Mouse (Mus musculus) heart, postnatal 0 days (tissue): ENCODE measurements around the gene Fam163b. TPM values are rescaled to one million over a fixed set of nuclear protein-coding genes. Genes with fewer than 3 reads are reported as not detected.
A peak's percentile ranks its signal among the peaks of the same experiment; 100 is the strongest.

Experiments used
- ATAC-seq: fragments of 200-750 bp; cut with Nextera tagmentation; 2 replicates; pipeline ENCODE4 v1.8.0; 2017; ENCODE audit warnings: low read depth, moderate number of reproducible peaks, moderate library complexity; ENCODE audit not compliant: insufficient read depth
- DNase-seq: peaks from one replicate; pipeline ENCODE4 v3.0.0-alpha.2; 2016; ENCODE audit warnings: low spot score
- H3K27ac ChIP-seq: fragments of 300-500 bp; sonication (generic); 2 replicates; pipeline ENCODE4 v1.5.1; 2014; ENCODE audit warnings: low read depth, mild to moderate bottlenecking
- H3K27me3 ChIP-seq: fragments of 300-500 bp; sonication (generic); 2 replicates; pipeline ENCODE4 v1.6.1; 2014; ENCODE audit warnings: low read length, mixed read lengths; ENCODE audit not compliant: control insufficient read depth, insufficient read depth
- H3K36me3 ChIP-seq: fragments of 300-500 bp; sonication (generic); replicated peaks from 2 replicates; pipeline ENCODE4 v1.6.1; 2014; ENCODE audit warnings: low read length, mixed read lengths; ENCODE audit not compliant: control insufficient read depth, insufficient read depth
- H3K4me1 ChIP-seq: fragments of 300-500 bp; sonication (generic); 2 replicates; pipeline ENCODE4 v1.6.1; 2014; ENCODE audit warnings: antibody characterized with exemption; ENCODE audit not compliant: control insufficient read depth, insufficient read depth
- H3K4me2 ChIP-seq: fragments of 300-500 bp; sonication (generic); 2 replicates; pipeline ENCODE4 v1.6.1; 2014; ENCODE audit warnings: low read depth, mild to moderate bottlenecking, low read length, moderate library complexity
- H3K4me3 ChIP-seq: fragments of 300-500 bp; sonication (generic); 2 replicates; pipeline ENCODE4 v1.5.1; 2014; ENCODE audit warnings: low read depth, low read length
- H3K9ac ChIP-seq: fragments of 300-500 bp; sonication (generic); replicated peaks from 2 replicates; pipeline ENCODE4 v1.6.1; 2014; ENCODE audit warnings: low read depth, low read length, mixed read lengths
- H3K9me3 ChIP-seq: fragments of 300-500 bp; sonication (generic); replicated peaks from 2 replicates; pipeline ENCODE4 v1.6.1; 2016; ENCODE audit warnings: low read length; ENCODE audit not compliant: control insufficient read depth
- CTCF ChIP-seq: IDR thresholded peaks from 2 replicates; pipeline ENCODE4 v1.5.1; 2016; ENCODE audit warnings: antibody characterized with exemption, control low read depth, low read depth
- EP300 ChIP-seq: IDR thresholded peaks from 2 replicates; pipeline ENCODE4 v1.6.1; 2016; ENCODE audit warnings: antibody characterized with exemption, low read depth
- WGBS: fragments of 180-500 bp; shearing (Covaris S2); extraction: QIAGEN DNeasy Blood & Tissue Kit; methylation state at CpG from one replicate; pipeline ENCODE4 v1.1.7; 2014; 5-methylcytosine and 5-hydroxymethylcytosine counted together
- polyA plus RNA-seq: library from polyadenylated mRNA; unstranded; fragments of >200 nt; fragmentation: Nextera tagmentation; extraction: Ambion mirVana; gene quantifications from 2 replicates; pipeline ENCODE4 v1.2.1, GENCODE M21; 2015
- total RNA-seq: library from RNA; depleted of rRNA; stranded (reverse); fragments of >200 nt; gene quantifications from 2 replicates; pipeline ENCODE4 v1.2.3, GENCODE M21; 2014; ENCODE audit warnings: low replicate concordance

Gene Fam163b
- total and polyA plus RNA-seq, 2 experiments from 2014 or later, result 0.23 to 0.36 TPM

DNA sequence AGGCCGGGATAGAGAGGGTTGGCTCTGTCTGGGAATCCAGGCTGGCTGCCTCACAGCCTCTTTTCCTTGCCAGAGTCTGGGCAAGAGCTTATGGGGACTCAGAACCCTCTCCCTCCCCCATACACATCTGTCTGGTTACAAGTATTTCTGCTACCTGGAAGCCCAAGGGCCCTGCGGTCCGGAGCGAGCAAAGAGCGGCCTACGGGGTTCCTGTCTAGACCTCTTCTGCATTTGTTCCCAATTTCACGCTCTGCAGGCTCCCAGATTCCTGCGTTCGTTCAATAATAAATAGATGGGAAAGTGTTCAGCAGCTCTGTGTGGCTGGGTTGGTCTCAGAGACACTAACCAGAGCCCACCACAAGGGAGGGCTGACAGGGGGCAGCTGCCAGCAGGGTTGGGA lies 19.7 kb downstream of the Fam163b start:
- DNase-seq, result no peak
- Histone ChIP-seq H3K27me3 (no peaks in the 10 kb centered on the region), H3K4me1 (peaks cover 43% of the 10 kb centered on the region)

DNA sequence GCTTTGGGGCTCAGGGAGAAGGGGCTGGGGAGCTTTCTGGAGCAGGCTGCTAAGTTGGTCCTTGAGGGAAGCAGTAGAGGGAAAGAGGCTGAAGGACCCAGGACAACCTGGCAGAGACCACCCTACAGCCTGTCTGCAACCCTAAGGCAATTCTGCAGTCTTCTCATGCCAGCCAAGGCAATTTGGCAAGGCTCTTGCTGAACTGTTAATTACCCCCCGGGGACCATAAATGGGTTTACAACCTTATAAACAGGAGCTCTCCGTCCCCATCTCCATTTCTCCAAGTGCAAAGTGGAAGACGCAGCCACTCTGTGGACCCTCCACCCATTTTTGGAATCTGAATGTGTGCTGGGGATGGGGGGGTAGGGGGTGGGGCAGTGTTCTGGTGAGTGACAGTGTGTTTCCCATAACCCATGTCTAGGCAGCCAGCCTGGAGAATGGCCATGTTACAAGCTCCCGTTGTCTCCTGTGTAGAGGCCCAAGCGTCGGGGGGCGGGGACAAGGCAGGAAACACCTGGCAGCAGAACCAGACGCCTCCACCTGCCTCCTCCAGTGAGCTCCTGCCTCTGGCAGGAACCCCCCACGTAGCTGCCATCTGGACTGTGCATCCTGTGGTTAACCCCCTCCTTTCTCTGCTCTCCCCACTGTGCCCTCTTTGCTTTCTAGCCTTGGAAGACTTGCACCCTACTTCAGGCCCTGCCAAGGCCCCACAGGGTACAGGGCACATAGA lies 20.5 kb downstream of the Fam163b start:
- TF ChIP-seq EP300 (no peak), CTCF (no peak)
- no peaks in the 10 kb centered on the region for H3K27me3 ChIP-seq
- ATAC-seq, result no peak
- no peaks in the 10 kb centered on the region for H3K9me3 ChIP-seq
- H3K9ac ChIP-seq, result no peak overlapping the region
- 46% methylated on average over 9 of the region's 9 CpGs for WGBS
- H3K36me3 ChIP-seq, result no peaks in the 10 kb centered on the region
- no peak for DNase-seq
- H3K4me3 ChIP-seq, result no peak overlapping the region
- H3K4me1 ChIP-seq, result peaks cover 43% of the 10 kb centered on the region
- H3K4me2 ChIP-seq, result no peak overlapping the region; the same call in 1 of the 2 replicates
- peak overlapping the region; percentile 14; the same call in 1 of the 2 replicates for H3K27ac ChIP-seq

More for the DNA sequence above, 19.7 kb downstream of the Fam163b start:
- TF ChIP-seq EP300 (no peak), CTCF (no peak)
- H3K4me2 ChIP-seq, result no peak overlapping the region; the same call in 1 of the 2 replicates
- H3K9ac ChIP-seq, result no peak overlapping the region
- no peak for ATAC-seq
- no peaks in the 10 kb centered on the region for H3K36me3 ChIP-seq
- H3K27ac ChIP-seq, result no peak overlapping the region; the same call in 1 of the 2 replicates
- no peak overlapping the region for H3K4me3 ChIP-seq
- H3K9me3 ChIP-seq, result no peaks in the 10 kb centered on the region
- WGBS, result 70% methylated on average over 9 of the region's 9 CpGs

DNA sequence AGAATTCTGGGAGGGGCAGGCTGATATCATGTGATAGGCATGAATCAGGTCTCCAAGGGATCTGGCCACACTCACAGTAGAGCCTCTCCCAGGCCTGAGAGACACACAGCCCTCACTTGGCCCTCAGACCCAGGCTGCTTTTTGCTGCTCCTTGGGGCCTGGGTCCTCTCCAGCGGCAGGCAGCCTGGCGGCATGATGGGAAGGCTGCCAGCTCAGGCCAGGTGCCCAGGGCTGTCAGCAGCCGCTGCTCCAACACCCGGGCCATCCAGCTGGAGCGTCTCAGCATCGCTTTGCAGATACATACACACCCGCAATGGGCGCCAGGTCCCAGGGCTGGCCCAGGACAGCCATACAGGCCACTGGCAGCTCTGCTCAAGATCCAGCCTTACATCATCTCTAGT lies 22.1 kb downstream of the Fam163b start:
- no peak overlapping the region for H3K4me2 ChIP-seq
- TF ChIP-seq EP300 (no peak), CTCF (no peak)
- WGBS, result 22% methylated on average over 8 of the region's 8 CpGs
- H3K36me3 ChIP-seq, result no peaks in the 10 kb centered on the region
- no peaks in the 10 kb centered on the region for H3K27me3 ChIP-seq
- H3K4me1 ChIP-seq, result peaks cover 38% of the 10 kb centered on the region
- no peaks in the 10 kb centered on the region for H3K9me3 ChIP-seq
- peak; percentile 44 for DNase-seq
- H3K4me3 ChIP-seq, result no peak overlapping the region
- H3K27ac ChIP-seq, result peak overlapping the region; percentile 41
- ATAC-seq, result peak; percentile 82
- no peak overlapping the region for H3K9ac ChIP-seq

DNA sequence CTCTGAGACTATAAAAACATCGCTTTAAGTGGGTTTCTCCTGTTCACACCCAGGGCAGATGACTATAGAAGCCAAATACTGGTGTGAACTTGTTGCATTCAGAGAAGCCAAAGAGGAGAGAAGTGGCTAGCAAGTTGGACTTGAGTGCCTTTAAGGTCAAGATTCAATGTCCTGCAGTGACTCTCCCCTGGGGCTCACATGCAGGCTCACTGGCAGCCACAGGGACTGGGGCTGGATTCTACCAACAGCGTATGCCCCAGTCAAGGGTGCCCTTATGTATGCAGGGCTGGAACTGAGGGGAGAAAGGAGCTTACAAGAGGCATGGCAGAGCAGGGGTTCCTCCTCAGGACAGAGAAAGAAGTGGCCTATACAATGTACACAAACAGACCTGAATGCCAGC lies 22.5 kb downstream of the Fam163b start:
- H3K4me1 ChIP-seq, result peaks cover 38% of the 10 kb centered on the region
- no peaks in the 10 kb centered on the region for H3K9me3 ChIP-seq
- no peak overlapping the region for H3K9ac ChIP-seq
- H3K36me3 ChIP-seq, result no peaks in the 10 kb centered on the region
- no peak overlapping the region for H3K4me2 ChIP-seq
- TF ChIP-seq CTCF (no peak), EP300 (no peak)
- H3K27ac ChIP-seq, result peak overlapping the region; percentile 41; the same call in 1 of the 2 replicates
- ATAC-seq, result no peak
- no peak overlapping the region for H3K4me3 ChIP-seq
- 87% methylated on average over 2 of the region's 2 CpGs for WGBS
- DNase-seq, result no peak
- H3K27me3 ChIP-seq, result no peaks in the 10 kb centered on the region

DNA sequence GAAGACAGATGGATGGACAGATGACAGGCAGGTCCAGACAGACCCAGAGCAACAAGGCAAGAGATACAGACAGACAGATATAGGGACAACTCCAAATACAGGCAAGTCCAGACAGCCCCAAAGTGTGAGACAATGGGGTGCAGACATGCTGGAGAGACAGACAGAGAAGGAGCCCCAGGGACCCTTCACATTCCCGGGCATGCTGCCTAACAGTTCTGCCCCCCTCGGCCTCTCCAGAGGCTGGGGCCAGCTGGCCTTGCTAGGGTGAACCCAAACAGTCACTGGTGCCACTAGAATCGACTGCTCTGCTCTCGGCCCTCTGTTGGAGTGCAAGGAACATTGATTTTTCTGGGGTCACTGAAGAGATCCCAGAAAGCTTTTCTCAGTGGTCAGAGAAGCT lies 23.8 kb downstream of the Fam163b start:
- Histone ChIP-seq H3K27ac (no peak overlapping the region), H3K36me3 (no peaks in the 10 kb centered on the region), H3K4me2 (no peak overlapping the region), H3K9ac (no peak overlapping the region), H3K27me3 (no peaks in the 10 kb centered on the region), H3K9me3 (no peaks in the 10 kb centered on the region), H3K4me3 (no peak overlapping the region), H3K4me1 (peaks cover 38% of the 10 kb centered on the region)
- TF ChIP-seq CTCF (no peak), EP300 (no peak)
- no peak for DNase-seq
- WGBS, result 21% methylated on average over 4 of the region's 4 CpGs
- ATAC-seq, result no peak
